Mouse (Mus musculus) central nervous system, embryonic 11.5 days (tissue): ENCODE data around the gene Rubcnl. TPM values are rescaled to one million over a fixed set of nuclear protein-coding genes. Genes with fewer than 3 reads are reported as not detected.

Experiments
- polyA plus RNA-seq: library from polyadenylated mRNA; depleted of rRNA; stranded (reverse); fragments of >200 nt; gene quantifications from 2 replicates; pipeline ENCODE4 v1.2.3, GENCODE M21; 2012; rRNA removed

Rubcnl gene
- 0.17 and 0.31 TPM in 2 replicates for polyA plus RNA-seq

DNA sequence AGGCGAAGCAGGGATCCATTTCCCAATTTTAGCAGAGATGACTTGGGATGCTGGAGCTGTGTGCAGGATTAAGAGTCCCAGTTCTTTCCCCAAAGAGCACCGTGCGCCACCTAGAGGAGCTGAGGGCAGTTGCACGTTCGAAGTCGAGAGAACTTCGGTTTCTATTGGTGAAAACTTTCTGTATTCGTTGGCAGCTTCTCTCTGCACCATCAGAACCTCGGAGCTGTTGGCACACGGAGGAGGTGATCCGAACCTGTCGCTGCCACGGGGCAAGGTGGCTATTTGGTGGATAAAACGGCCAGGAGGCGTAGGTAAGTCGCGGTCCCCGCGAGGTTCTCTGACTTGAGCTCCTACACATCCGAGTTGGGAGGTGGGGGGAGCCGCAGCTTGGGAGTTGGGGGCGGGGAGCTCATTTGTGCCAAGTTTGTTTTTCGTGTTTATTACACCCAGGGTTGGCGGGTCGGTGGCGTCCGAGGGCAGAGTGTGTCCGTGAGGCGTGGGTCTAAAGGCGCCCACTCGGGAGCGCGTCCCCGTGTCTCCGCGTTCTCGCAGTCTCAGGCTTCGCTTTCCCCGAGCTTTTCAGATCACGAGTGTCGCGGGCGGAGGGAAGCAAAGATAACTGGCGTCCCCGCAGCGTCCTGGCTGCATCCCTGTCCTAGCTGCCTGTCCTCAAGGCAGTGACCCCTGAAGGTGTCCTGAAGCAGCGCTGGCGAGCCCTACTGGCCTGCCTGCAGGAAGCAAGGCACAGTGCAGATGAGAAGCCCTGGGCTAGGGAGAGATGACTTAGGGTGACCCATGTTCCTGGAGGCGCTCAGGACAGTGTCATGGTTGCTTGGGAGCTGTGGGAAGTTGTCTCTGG, at the start of gene Rubcnl:
TSS of gene Rubcnl (plus strand) at position 172 of the 859 bp plus-strand sequence.

Other genes starting within 250 kb of the Rubcnl start
- 6.7 and 8.1 TPM in 2 replicates for gene Lrch1, start 68.2 kb upstream of the Rubcnl start, polyA plus RNA-seq
- gene Lrrc63, start 114.9 kb downstream of the Rubcnl start, polyA plus RNA-seq, result 0.04 and 0.15 TPM in 2 replicates
- 11.4 and 13.9 TPM in 2 replicates for gene Lcp1, start 115.1 kb downstream of the Rubcnl start, polyA plus RNA-seq
- gene Cpb2, start 226.3 kb downstream of the Rubcnl start, polyA plus RNA-seq, result 1.6 and 3.6 TPM in 2 replicates